Mouse (Mus musculus): ENCODE data around the gene Hoxc4.

Hoxc4 gene

GRCm38 (mm10) chr15:102990461-102991397 is 28.0 kb upstream of the Hoxc4 start, which contains the start of gene Hoxc8:
TSS of gene Hoxc8 (plus strand) at chr15:102990607.
- DNase-seq (ENCODE audit: low spot score in 2 of 2): no peak

- DNase-seq (ENCODE audit: low spot score in 2 of 2): no peak
These were observed 27.0 kb upstream of the Hoxc4 start for GRCm38 (mm10) chr15:102991782-102992181.

- DNase-seq (ENCODE audit: low spot score in 2 of 2): no peak
These were observed 26.5 kb upstream of the Hoxc4 start for GRCm38 (mm10) chr15:102992206-102992605.

GRCm38 (mm10) chr15:102992863-102993262 is 25.9 kb upstream of the Hoxc4 start:
- DNase-seq (ENCODE audit: low spot score in 2 of 2): no peak

GRCm38 (mm10) chr15:102996548-102996947 is 22.2 kb upstream of the Hoxc4 start:
- DNase-seq (ENCODE audit: low spot score in 2 of 2): no peak

- no peak for DNase-seq (ENCODE audit: low spot score in 2 of 2)
These were observed 21.3 kb upstream of the Hoxc4 start for GRCm38 (mm10) chr15:102997431-102997830.

- DNase-seq (ENCODE audit: low spot score in 2 of 2): no peak
These were observed 20.8 kb upstream of the Hoxc4 start, which contains the start of gene Hoxc6 for GRCm38 (mm10) chr15:102997939-102998355. TSS of gene Hoxc6 (plus strand) at chr15:102998257.

GRCm38 (mm10) chr15:102998608-102999182 is 20.0 kb upstream of the Hoxc4 start:
- DNase-seq (ENCODE audit: low spot score in 2 of 2): no peak

GRCm38 (mm10) chr15:102999183-102999831 is 19.4 kb upstream of the Hoxc4 start:
- DNase-seq (ENCODE audit: low spot score in 2 of 2): no peak

GRCm38 (mm10) chr15:102999955-103000354 is 18.8 kb upstream of the Hoxc4 start:
- no peak for DNase-seq (ENCODE audit: low spot score in 2 of 2)

GRCm38 (mm10) chr15:103000501-103000901 is 18.2 kb upstream of the Hoxc4 start:
- no peak for DNase-seq (ENCODE audit: low spot score in 2 of 2)

GRCm38 (mm10) chr15:103001370-103001769 is 17.4 kb upstream of the Hoxc4 start:
- DNase-seq (ENCODE audit: low spot score in 2 of 2): no peak

- DNase-seq (ENCODE audit: low spot score in 2 of 2): no peak
These were observed 16.6 kb upstream of the Hoxc4 start for GRCm38 (mm10) chr15:103002156-103002555.

- DNase-seq (ENCODE audit: low spot score in 2 of 2): no peak
These were observed 15.8 kb upstream of the Hoxc4 start for GRCm38 (mm10) chr15:103002821-103003448.

GRCm38 (mm10) chr15:103005308-103005707 is 13.4 kb upstream of the Hoxc4 start:
- DNase-seq (ENCODE audit: low spot score in 2 of 2): no peak

GRCm38 (mm10) chr15:103005797-103006196 is 12.9 kb upstream of the Hoxc4 start:
- no peak for DNase-seq (ENCODE audit: low spot score in 2 of 2)

- no peak for DNase-seq (ENCODE audit: low spot score in 2 of 2)
These were observed 12.4 kb upstream of the Hoxc4 start for GRCm38 (mm10) chr15:103006326-103006725.

- DNase-seq (ENCODE audit: low spot score in 2 of 2): no peak
These were observed 9.2 kb upstream of the Hoxc4 start for GRCm38 (mm10) chr15:103009265-103010111.

- DNase-seq (ENCODE audit: low spot score in 2 of 2): no peak
These were observed 8.5 kb upstream of the Hoxc4 start for GRCm38 (mm10) chr15:103010112-103010846.

GRCm38 (mm10) chr15:103010847-103011555 is 7.7 kb upstream of the Hoxc4 start:
- DNase-seq (ENCODE audit: low spot score in 2 of 2): no peak

Measured in frontal cortex, postnatal 25 days (tissue).